ENCODE assay signal across 18 mouse cellular contexts in genomic region chrX:146512492-146512891, GRCm38 (mm10).
"Had no signal": no experiment of that assay in that cellular context is flagged by ENCODE, and none has a peak within 500 bp of the region (broad histone marks: within the 10 kb centered on the region; RNA-seq: fewer than 3 reads in every experiment).

No protein-coding gene starts in this region.

- H3K4me3 ChIP-seq: midbrain, embryonic 10.5 days; midbrain, embryonic 12.5 days; myocyte; neural tube, embryonic 13.5 days; neural tube, embryonic 15.5 days; stomach, embryonic 15.5 days had no signal

- H3K4me1 ChIP-seq: midbrain, embryonic 10.5 days; midbrain, embryonic 12.5 days; neural tube, embryonic 13.5 days; neural tube, embryonic 15.5 days; stomach, embryonic 15.5 days had no signal

- H3K36me3 ChIP-seq: midbrain, embryonic 10.5 days; midbrain, embryonic 12.5 days; neural tube, embryonic 13.5 days; neural tube, embryonic 15.5 days; stomach, embryonic 15.5 days had no signal

- DNase-seq: lung, adult 18-20 months; lung, embryonic 14.5 days; lung, postnatal 10 days; lung, postnatal 4 days; midbrain, embryonic 14.5 days; retina, postnatal 1 day; right cerebral cortex, postnatal 14 days; thymus, adult 2 months; thymus, postnatal 25 days; thymus, postnatal 4 days had no signal

- H3K27ac ChIP-seq: liver, embryonic 14.5 days; midbrain, embryonic 10.5 days; midbrain, embryonic 12.5 days; neural tube, embryonic 13.5 days; neural tube, embryonic 15.5 days; stomach, embryonic 15.5 days; stomach, postnatal 0 days had no signal
